Mouse (Mus musculus) macrophage (primary cell): ENCODE measurements around the gene Epha4. TPM values are rescaled to one million over a fixed set of nuclear protein-coding genes. Genes with fewer than 3 reads are reported as not detected.

Source experiments
- H3K27ac ChIP-seq: fragments of 350-480 bp; formaldehyde crosslinking; 2 replicates; pipeline ENCODE4 v1.9.0; 2021
- H3K36me3 ChIP-seq: fragments of 350-480 bp; formaldehyde crosslinking; 2 replicates; pipeline ENCODE4 v1.9.0; 2021; ENCODE audit errors: inconsistent target
- H3K4me3 ChIP-seq: fragments of 350-480 bp; formaldehyde crosslinking; 2 replicates; pipeline ENCODE4 v1.9.0; 2021; ENCODE audit errors: inconsistent target
- H3K79me2 ChIP-seq: fragments of 350-480 bp; formaldehyde crosslinking; 2 replicates; pipeline ENCODE4 v1.9.0; 2021; ENCODE audit errors: inconsistent target
- WGBS: methylation state at CpG from one replicate; pipeline ENCODE4 v1.1.7; 2026; ENCODE audit warnings: inconsistent platforms; ENCODE audit not compliant: missing documents; 5-methylcytosine and 5-hydroxymethylcytosine counted together
- polyA plus RNA-seq: library from polyadenylated mRNA; stranded (reverse); fragments of 250-400 nt; gene quantifications from 3 replicates; pipeline ENCODE4 v1.2.4, GENCODE M21; 2018; ENCODE audit warnings: inconsistent platforms

Gene Epha4
- polyA plus RNA-seq, 1 experiment from 2014 or later: not detected

- Histone ChIP-seq H3K4me3 (no peak overlapping the region), H3K79me2 (no peaks in the 10 kb centered on the region), H3K27ac (no peak overlapping the region), H3K36me3 (no peaks in the 10 kb centered on the region)
- 90% methylated on average over 6 of the region's 6 CpGs for WGBS
Measured at GRCm38 (mm10) chr1:77429174-77429573, 85.7 kb downstream of the Epha4 start.

DNA sequence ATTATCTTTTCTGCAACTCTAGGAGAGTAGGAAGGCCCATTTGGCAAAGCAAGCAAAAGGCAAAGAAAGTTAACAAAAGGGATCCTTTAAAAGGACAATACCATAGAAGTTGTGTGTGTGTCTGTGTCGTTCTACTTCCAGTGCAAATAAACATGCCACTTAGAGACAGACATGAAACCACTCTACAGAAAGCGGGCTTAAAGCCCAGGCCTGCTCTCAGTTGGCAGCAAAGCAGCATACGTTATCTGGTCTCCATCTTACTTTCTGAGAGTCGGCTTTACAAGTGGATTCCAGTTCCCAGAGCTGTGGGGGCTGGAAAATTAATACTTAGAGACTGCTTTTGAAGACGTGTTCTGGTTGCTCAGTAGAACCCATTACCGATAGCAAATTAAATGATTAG is 87.9 kb downstream of the Epha4 start:
- Histone ChIP-seq H3K27ac (no peak overlapping the region), H3K79me2 (no peaks in the 10 kb centered on the region), H3K4me3 (no peak overlapping the region), H3K36me3 (no peaks in the 10 kb centered on the region)
- WGBS: 92% methylated on average over 6 of the region's 6 CpGs

- Histone ChIP-seq H3K79me2 (no peaks in the 10 kb centered on the region), H3K27ac (no peak overlapping the region), H3K4me3 (no peak overlapping the region), H3K36me3 (no peaks in the 10 kb centered on the region)
- 73% methylated on average over 3 of the region's 3 CpGs for WGBS
Measured at GRCm38 (mm10) chr1:77425171-77425570, 89.7 kb downstream of the Epha4 start.

- H3K4me3 ChIP-seq: no peak overlapping the region
- no peaks in the 10 kb centered on the region for H3K36me3 ChIP-seq
- no peak overlapping the region for H3K27ac ChIP-seq
- 85% methylated on average over 3 of the region's 3 CpGs for WGBS
- H3K79me2 ChIP-seq: no peaks in the 10 kb centered on the region
Measured at GRCm38 (mm10) chr1:77421081-77421480, 93.8 kb downstream of the Epha4 start.

GRCm38 (mm10) chr1:77420348-77420747 is 94.5 kb downstream of the Epha4 start:
- Histone ChIP-seq H3K79me2 (no peaks in the 10 kb centered on the region), H3K36me3 (no peaks in the 10 kb centered on the region), H3K4me3 (no peak overlapping the region), H3K27ac (no peak overlapping the region)
- WGBS: 94% methylated on average over 2 of the region's 2 CpGs

DNA sequence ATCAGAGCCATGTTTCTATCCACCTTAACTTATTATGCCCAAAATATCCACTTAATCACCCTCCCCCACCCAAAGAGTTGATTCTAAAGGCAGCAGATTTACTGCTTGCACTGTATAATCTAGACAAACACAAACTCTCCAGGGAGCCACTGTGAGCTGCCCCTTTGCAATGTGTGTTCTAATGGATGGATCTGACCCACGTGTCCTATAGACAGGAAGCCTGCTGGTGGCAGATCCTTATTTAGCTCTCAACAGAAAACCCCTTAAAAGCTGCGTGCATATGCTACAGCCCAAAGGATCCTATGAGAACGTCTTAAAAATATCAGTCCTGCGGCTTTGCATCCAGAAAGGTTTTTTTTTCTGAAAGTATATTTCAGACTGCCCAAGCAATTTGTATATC is 98.0 kb downstream of the Epha4 start:
- H3K36me3 ChIP-seq: no peaks in the 10 kb centered on the region
- H3K27ac ChIP-seq: no peak overlapping the region
- WGBS: 20% methylated on average over 4 of the region's 4 CpGs
- H3K4me3 ChIP-seq: no peak overlapping the region
- no peaks in the 10 kb centered on the region for H3K79me2 ChIP-seq

GRCm38 (mm10) chr1:77412871-77413669 is 101.8 kb downstream of the Epha4 start:
- Histone ChIP-seq H3K36me3 (no peaks in the 10 kb centered on the region), H3K27ac (no peak overlapping the region), H3K79me2 (no peaks in the 10 kb centered on the region), H3K4me3 (no peak overlapping the region)
- WGBS: 85% methylated on average over 9 of the region's 9 CpGs

DNA sequence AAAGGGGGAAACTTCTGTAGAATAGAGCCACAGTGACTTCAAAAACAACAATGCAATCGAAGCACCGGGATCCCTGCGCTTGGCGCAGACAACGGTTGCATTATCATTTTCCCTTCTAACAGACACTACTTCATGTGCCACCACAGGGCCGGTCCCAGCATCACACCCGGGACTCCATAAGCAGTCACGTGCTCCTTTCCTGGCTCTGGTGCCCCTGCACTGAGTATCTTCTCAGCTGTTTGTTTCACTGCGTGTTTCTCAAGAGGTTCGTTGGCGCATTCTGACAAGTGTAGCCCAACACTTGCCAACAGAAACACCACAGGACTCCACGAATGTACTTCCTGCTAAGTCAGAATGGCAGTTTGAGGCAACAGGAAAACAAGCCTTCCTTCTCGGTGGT is 102.6 kb downstream of the Epha4 start:
- Histone ChIP-seq H3K27ac (no peak overlapping the region), H3K79me2 (no peaks in the 10 kb centered on the region), H3K4me3 (no peak overlapping the region), H3K36me3 (no peaks in the 10 kb centered on the region)
- WGBS: 19% methylated on average over 13 of the region's 13 CpGs

GRCm38 (mm10) chr1:77411222-77411621 is 103.7 kb downstream of the Epha4 start:
- no peak overlapping the region for H3K4me3 ChIP-seq
- WGBS: 97% methylated on average over 4 of the region's 4 CpGs
- H3K79me2 ChIP-seq: no peaks in the 10 kb centered on the region
- H3K36me3 ChIP-seq: no peaks in the 10 kb centered on the region
- H3K27ac ChIP-seq: no peak overlapping the region

DNA sequence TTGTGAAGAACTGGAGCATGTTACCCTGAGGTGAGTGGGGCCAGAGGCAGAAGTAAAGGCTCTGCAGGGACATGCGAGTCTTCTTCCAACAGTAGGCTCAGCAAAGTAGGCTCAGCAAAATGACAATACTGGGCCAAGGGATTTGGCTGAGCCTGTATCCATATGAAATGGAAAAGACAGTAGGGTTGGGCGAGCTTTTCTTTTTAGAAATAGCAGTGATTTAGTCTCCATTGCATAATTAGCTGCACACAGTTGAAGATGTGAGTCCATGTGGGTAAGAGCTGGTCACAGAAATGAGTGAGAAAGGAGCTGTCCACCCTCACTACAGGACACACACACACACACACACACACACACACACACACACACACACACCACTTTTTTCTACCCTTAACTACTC is 104.2 kb downstream of the Epha4 start:
- Histone ChIP-seq H3K4me3 (no peak overlapping the region), H3K79me2 (no peaks in the 10 kb centered on the region), H3K27ac (no peak overlapping the region), H3K36me3 (no peaks in the 10 kb centered on the region)
- 93% methylated on average over 2 of the region's 2 CpGs for WGBS

DNA sequence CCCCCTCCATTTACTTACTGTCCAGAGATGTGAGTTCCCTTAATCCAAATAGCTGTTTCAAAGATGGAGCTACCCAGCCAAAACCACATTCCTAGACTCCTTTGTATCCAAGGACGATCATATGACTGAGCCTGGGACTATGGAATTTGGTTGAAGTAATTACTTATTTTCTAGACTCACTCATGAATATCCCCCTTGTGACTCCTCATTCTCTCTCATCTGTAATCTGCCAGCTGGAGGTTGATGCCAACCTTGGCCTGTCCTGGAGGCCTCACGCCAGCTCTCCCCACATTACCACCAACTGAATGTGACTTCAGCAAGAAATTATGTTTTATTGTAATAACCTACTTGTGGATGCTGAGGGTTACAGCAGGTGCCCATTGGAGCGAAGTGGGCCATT is 104.7 kb downstream of the Epha4 start:
- Histone ChIP-seq H3K79me2 (no peaks in the 10 kb centered on the region), H3K27ac (no peak overlapping the region), H3K36me3 (no peaks in the 10 kb centered on the region), H3K4me3 (no peak overlapping the region)
- WGBS: 96% methylated on average over 3 of the region's 3 CpGs

DNA sequence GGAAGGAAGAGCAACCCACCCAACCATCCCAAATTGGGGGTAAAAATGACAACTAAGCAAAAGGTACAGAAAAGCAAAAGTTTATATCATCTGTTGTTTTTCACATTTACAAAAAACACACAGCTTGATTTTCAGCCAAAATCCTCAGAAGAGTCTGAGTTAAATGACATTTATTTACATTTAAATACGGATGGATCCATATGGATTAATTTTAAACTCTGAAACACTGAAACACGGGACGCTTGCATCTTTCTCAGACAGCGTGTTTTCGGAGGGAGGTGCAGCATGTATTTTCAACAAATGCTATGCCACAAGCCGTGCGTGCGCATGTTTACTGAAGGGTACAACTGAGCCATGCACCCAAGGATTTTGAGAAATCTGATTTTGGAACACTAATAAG is 105.4 kb downstream of the Epha4 start:
- H3K36me3 ChIP-seq: no peaks in the 10 kb centered on the region
- no peak overlapping the region for H3K4me3 ChIP-seq
- no peak overlapping the region for H3K27ac ChIP-seq
- 100% methylated on average over 8 of the region's 8 CpGs for WGBS
- H3K79me2 ChIP-seq: no peaks in the 10 kb centered on the region

- WGBS: 47% methylated on average over 9 of the region's 9 CpGs
- no peaks in the 10 kb centered on the region for H3K36me3 ChIP-seq
- H3K79me2 ChIP-seq: no peaks in the 10 kb centered on the region
- H3K27ac ChIP-seq: no peak overlapping the region
- no peak overlapping the region for H3K4me3 ChIP-seq
Measured at GRCm38 (mm10) chr1:77407417-77407816, 107.5 kb downstream of the Epha4 start.

GRCm38 (mm10) chr1:77406631-77407030 is 108.3 kb downstream of the Epha4 start:
- H3K36me3 ChIP-seq: no peaks in the 10 kb centered on the region
- no peak overlapping the region for H3K4me3 ChIP-seq
- no peak overlapping the region for H3K27ac ChIP-seq
- WGBS: 93% methylated on average over 9 of the region's 9 CpGs
- no peaks in the 10 kb centered on the region for H3K79me2 ChIP-seq

- WGBS: 88% methylated on average over 10 of the region's 10 CpGs
- Histone ChIP-seq H3K36me3 (no peaks in the 10 kb centered on the region), H3K79me2 (no peaks in the 10 kb centered on the region), H3K4me3 (no peak overlapping the region), H3K27ac (no peak overlapping the region)
Measured at GRCm38 (mm10) chr1:77404537-77404936, 110.4 kb downstream of the Epha4 start.

GRCm38 (mm10) chr1:77402942-77403341 is 111.9 kb downstream of the Epha4 start:
- no peaks in the 10 kb centered on the region for H3K79me2 ChIP-seq
- H3K27ac ChIP-seq: no peak overlapping the region
- no peaks in the 10 kb centered on the region for H3K36me3 ChIP-seq
- no peak overlapping the region for H3K4me3 ChIP-seq
- 95% methylated on average over 2 of the region's 4 CpGs for WGBS
